Mouse (Mus musculus) embryonic facial prominence, embryonic 12.5 days (tissue): ENCODE measurements around the gene Hcrtr1. TPM values are rescaled to one million over a fixed set of nuclear protein-coding genes. Genes with fewer than 3 reads are reported as not detected.

Source experiments
- ATAC-seq: fragments of 200-750 bp; cut with Nextera tagmentation; 2 replicates; pipeline ENCODE4 v1.8.0; 2017; ENCODE audit not compliant: insufficient number of reproducible peaks, insufficient read depth, low FRiP score, low TSS enrichment
- H3K27ac ChIP-seq: fragments of 300-500 bp; sonication (generic); 2 replicates; pipeline ENCODE4 v1.5.1; 2016; ENCODE audit warnings: mild to moderate bottlenecking
- H3K27me3 ChIP-seq: fragments of 300-500 bp; sonication (generic); 2 replicates; pipeline ENCODE4 v1.6.1; 2016; ENCODE audit warnings: mild to moderate bottlenecking, moderate library complexity
- H3K36me3 ChIP-seq: fragments of 300-500 bp; sonication (generic); 2 replicates; pipeline ENCODE4 v1.6.1; 2016; ENCODE audit warnings: mild to moderate bottlenecking
- H3K4me1 ChIP-seq: fragments of 300-500 bp; sonication (generic); 2 replicates; pipeline ENCODE4 v1.6.1; 2016
- H3K4me2 ChIP-seq: fragments of 300-500 bp; sonication (generic); replicated peaks from 2 replicates; pipeline ENCODE4 v1.6.1; 2016; ENCODE audit warnings: mild to moderate bottlenecking, moderate library complexity
- H3K4me3 ChIP-seq: fragments of 300-500 bp; sonication (generic); 2 replicates; pipeline ENCODE4 v1.5.1; 2016; ENCODE audit warnings: mild to moderate bottlenecking
- H3K9ac ChIP-seq: fragments of 300-500 bp; sonication (generic); 2 replicates; pipeline ENCODE4 v1.6.1; 2016; ENCODE audit warnings: mild to moderate bottlenecking, moderate library complexity
- H3K9me3 ChIP-seq: fragments of 300-500 bp; sonication (generic); 2 replicates; pipeline ENCODE4 v1.6.1; 2016; ENCODE audit warnings: mild to moderate bottlenecking, moderate library complexity
- WGBS: fragments of 180-500 bp; shearing (Covaris S2); methylation state at CpG from one replicate; pipeline ENCODE4 v1.1.7; 2016; 5-methylcytosine and 5-hydroxymethylcytosine counted together
- polyA plus RNA-seq: library from polyadenylated mRNA; unstranded; fragments of >200 nt; fragmentation: Nextera tagmentation; extraction: Ambion mirVana; gene quantifications from 2 replicates; pipeline ENCODE4 v1.2.1, GENCODE M21; 2016

The Hcrtr1 gene
- polyA plus RNA-seq, 1 experiment from 2014 or later, result 0.32 TPM

DNA sequence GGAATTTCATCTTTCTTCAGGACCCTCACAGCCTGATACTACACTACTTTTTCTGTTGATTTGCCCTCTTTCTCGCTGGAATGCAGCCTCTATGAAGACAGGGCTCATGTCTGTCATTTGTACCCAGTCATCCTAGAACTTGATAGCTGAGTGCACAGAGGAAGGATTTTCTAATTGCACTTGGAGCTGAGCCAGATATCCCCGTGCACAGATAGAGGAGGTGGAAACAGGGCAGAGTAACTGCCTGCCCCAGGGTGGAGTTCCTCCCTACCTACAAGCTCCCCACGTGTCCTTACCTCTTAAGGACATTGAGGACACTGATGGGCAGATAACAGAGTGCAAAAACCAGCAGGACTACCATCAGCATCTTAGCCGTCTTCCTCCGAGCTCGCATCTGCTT lies 5.8 kb downstream of the Hcrtr1 start:
- WGBS, result 55% methylated on average over 6 of the region's 6 CpGs
- no peak overlapping the region for H3K9ac ChIP-seq
- no peaks in the 10 kb centered on the region for H3K4me1 ChIP-seq
- H3K36me3 ChIP-seq, result no peaks in the 10 kb centered on the region
- H3K27me3 ChIP-seq, result peaks cover 17% of the 10 kb centered on the region
- H3K4me2 ChIP-seq, result no peak overlapping the region
- H3K27ac ChIP-seq, result no peak overlapping the region
- ATAC-seq, result no peak
- no peaks in the 10 kb centered on the region for H3K9me3 ChIP-seq
- H3K4me3 ChIP-seq, result no peak overlapping the region

DNA sequence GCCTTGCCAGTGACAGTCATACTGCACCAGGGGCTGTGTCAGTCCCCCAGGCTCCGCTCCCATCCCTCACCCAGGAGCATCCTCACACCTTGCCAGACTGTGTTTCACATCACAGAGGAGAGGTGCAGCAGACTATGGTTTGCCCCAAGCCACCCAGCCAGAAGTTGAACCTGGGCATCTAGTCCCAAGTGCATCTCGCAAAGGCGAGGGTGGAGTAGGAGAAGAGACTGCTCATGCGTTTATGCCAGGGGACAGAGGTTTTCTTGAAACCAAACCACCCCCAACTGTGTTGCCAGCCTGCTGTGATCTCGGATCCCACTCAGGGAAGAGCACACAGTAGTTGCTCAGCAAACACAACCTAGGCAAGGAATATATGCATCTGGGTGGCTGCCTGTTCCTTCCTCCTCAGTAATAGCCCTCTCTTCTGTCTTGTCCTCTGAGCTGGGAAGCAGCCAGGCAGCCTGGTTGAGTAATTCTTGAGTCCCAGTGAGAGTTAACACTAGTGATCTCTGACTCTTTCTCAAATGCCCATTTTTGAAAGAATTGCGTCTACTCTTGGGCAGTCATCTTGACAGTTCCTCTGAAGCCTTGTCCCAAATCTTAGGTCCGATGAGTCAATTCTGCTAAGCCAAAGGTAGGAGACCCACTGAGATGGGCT lies 7.6 kb downstream of the Hcrtr1 start:
- H3K4me3 ChIP-seq, result no peak overlapping the region
- ATAC-seq, result no peak
- no peaks in the 10 kb centered on the region for H3K27me3 ChIP-seq
- no peak overlapping the region for H3K9ac ChIP-seq
- no peaks in the 10 kb centered on the region for H3K4me1 ChIP-seq
- H3K27ac ChIP-seq, result no peak overlapping the region
- peaks cover 17% of the 10 kb centered on the region for H3K36me3 ChIP-seq
- no peak overlapping the region for H3K4me2 ChIP-seq
- 90% methylated on average over 7 of the region's 7 CpGs for WGBS
- no peaks in the 10 kb centered on the region for H3K9me3 ChIP-seq

DNA sequence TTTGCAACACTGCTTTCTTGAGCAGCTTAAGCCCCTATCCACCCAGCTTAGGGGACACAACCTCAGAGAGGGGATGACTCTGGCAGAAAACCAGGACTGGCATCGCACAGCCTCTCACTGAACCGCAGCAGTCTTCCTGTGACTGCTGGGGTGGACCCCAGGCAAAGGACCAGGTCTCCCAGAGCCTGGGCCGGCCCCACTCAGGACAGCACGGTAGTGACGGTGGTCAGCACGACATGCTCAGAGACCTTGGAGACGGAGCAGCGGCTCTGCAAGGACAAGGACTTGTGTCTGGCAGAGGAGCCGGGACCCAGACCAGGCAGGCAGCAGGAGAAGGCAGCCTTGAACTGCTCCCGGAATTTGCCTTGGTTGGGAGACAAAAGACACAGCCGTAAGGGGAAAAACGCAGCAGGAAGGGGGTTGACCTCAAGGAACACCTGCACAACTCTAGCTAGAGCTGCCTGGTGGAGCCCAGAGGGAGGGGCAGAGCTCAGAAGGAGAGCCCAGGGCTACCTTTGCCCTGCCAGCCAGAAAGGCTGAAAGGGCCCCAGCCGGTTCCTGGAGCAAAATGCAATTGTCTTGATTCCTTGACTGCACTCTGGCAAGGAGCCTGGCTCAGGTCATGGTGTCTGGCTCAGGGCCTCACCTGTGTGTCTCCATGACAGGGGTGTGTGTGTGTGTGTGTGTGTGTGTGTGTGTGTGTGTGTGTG lies 8.4 kb downstream of the Hcrtr1 start:
- H3K4me2 ChIP-seq, result no peak overlapping the region
- H3K4me1 ChIP-seq, result no peaks in the 10 kb centered on the region
- no peaks in the 10 kb centered on the region for H3K27me3 ChIP-seq
- H3K9ac ChIP-seq, result no peak overlapping the region
- no peak for ATAC-seq
- peaks cover 25% of the 10 kb centered on the region for H3K36me3 ChIP-seq
- no peak overlapping the region for H3K27ac ChIP-seq
- 48% methylated on average over 13 of the region's 13 CpGs for WGBS
- no peaks in the 10 kb centered on the region for H3K9me3 ChIP-seq
- no peak overlapping the region for H3K4me3 ChIP-seq

DNA sequence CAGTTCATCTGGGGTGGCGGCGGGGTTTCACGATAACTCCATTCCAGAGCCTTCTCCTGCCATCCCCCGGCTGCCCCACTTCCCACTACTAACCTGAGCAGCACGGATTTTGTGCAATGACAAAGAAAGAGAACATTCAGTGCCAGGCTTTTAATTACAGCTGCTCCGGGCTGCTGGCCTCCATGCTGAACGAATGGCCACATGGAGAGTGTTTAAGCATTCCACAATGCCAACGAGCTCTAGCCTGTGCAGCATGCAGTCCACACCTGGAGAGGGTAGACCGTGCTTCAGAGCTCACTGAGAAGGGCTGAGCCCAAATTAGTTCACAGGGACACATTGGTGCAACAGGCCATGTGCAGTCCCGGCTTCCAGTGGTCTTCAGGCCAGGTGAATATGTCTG lies 9.1 kb downstream of the Hcrtr1 start:
- H3K4me1 ChIP-seq, result no peaks in the 10 kb centered on the region
- no peak overlapping the region for H3K27ac ChIP-seq
- ATAC-seq, result no peak
- H3K36me3 ChIP-seq, result peaks cover 32% of the 10 kb centered on the region
- H3K9ac ChIP-seq, result no peak overlapping the region
- no peak overlapping the region for H3K4me2 ChIP-seq
- H3K27me3 ChIP-seq, result no peaks in the 10 kb centered on the region
- no peaks in the 10 kb centered on the region for H3K9me3 ChIP-seq
- H3K4me3 ChIP-seq, result no peak overlapping the region
- 74% methylated on average over 10 of the region's 10 CpGs for WGBS

DNA sequence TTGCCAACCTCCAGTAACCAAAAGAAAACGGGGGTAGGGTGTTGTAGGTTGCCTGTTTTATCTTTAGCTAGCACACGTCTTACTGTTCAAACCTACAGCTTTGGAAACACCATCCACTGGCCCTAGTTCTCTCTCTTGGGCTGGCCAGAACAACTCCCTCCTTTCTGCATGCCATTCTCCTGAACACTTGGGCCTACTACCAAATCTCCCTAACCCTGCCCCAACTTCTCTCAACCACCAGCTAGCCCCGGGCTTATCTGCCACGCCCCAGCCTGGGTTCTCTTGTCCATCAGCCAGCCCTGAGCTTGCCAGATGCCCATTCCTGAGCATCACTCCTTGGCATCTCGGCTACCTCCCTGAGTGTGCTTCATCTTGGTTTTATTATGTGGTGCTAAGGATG lies 10.3 kb downstream of the Hcrtr1 start:
- Histone ChIP-seq H3K27ac (no peak overlapping the region), H3K4me2 (no peak overlapping the region), H3K36me3 (peaks cover 43% of the 10 kb centered on the region), H3K27me3 (no peaks in the 10 kb centered on the region), H3K9me3 (no peaks in the 10 kb centered on the region), H3K4me1 (no peaks in the 10 kb centered on the region), H3K9ac (no peak overlapping the region), H3K4me3 (no peak overlapping the region)
- 78% methylated on average over 5 of the region's 5 CpGs for WGBS
- ATAC-seq, result no peak

DNA sequence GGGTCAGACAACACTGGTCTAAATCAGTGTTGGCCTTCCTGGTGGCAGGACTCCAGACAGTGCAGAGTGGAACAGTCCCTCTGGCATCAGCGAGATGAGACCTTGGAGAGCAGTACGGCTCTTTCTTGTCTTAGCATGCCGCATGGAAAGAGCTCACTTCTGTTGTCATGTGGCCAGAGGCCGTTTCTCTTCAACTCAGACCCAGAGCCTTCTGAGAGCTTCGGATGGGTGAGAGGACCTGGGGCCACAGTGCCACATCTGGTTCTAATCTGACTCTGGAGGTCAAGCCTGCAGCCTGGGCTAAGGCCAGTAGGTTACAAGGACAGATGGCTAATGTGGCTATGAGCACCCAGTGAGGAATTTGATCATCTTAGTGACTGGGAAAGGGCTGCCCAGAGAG lies 13.2 kb downstream of the Hcrtr1 start:
- Histone ChIP-seq H3K36me3 (peaks cover 71% of the 10 kb centered on the region), H3K9ac (no peak overlapping the region), H3K27me3 (no peaks in the 10 kb centered on the region), H3K9me3 (no peaks in the 10 kb centered on the region), H3K4me2 (no peak overlapping the region), H3K27ac (no peak overlapping the region), H3K4me3 (no peak overlapping the region), H3K4me1 (peaks cover 10% of the 10 kb centered on the region; the same call in 1 of the 2 replicates)
- no peak for ATAC-seq
- 26% methylated on average over 5 of the region's 5 CpGs for WGBS

DNA sequence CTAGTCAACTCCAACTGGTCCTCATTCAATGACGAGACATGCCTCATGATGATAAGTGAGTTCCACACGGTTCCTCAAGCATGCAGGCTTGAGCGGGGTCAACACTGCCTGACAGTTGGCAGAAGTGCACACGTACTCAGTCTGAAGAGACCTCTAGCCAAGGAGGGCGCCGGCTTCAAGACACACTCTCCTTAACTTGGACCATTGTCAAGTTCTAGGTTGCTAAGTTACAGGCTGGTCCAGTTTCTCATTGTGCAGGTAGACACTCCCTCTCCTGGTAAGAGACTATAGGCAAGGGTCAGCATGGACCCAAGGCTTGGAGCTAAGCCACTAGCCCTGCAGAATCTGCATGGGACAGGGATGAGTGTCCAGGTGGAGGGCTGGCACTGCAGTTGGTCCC lies 14.0 kb downstream of the Hcrtr1 start:
- no peak overlapping the region for H3K4me3 ChIP-seq
- H3K27ac ChIP-seq, result no peak overlapping the region
- H3K36me3 ChIP-seq, result peaks cover 72% of the 10 kb centered on the region
- no peaks in the 10 kb centered on the region for H3K9me3 ChIP-seq
- H3K4me1 ChIP-seq, result peaks cover 10% of the 10 kb centered on the region; the same call in 1 of the 2 replicates
- no peak overlapping the region for H3K4me2 ChIP-seq
- no peak overlapping the region for H3K9ac ChIP-seq
- ATAC-seq, result no peak
- WGBS, result 93% methylated on average over 6 of the region's 6 CpGs
- H3K27me3 ChIP-seq, result no peaks in the 10 kb centered on the region

DNA sequence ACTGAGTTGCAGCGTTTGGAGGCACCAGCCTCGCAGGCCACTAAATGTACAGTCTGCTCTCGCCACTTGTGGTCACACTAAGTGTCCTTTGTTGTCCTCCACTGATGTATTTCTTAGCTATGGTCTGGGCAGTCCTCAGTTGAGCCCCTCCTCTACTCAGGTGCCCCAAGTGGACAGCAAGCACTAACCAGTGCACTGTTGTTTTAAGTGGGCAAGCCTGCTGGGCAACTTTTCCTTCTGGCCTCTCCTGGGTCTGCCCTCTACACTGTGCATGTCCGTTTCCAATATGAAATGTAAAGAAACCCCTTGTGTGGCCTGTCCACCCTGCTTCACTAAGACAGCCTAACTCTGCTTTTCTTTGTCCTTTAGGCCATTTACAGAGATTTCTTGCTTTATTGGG lies 15.0 kb downstream of the Hcrtr1 start:
- H3K9me3 ChIP-seq, result no peaks in the 10 kb centered on the region
- H3K27ac ChIP-seq, result no peak overlapping the region
- no peaks in the 10 kb centered on the region for H3K27me3 ChIP-seq
- H3K4me3 ChIP-seq, result no peak overlapping the region
- 85% methylated on average over 4 of the region's 4 CpGs for WGBS
- no peak overlapping the region for H3K4me2 ChIP-seq
- no peak for ATAC-seq
- H3K36me3 ChIP-seq, result peaks cover 72% of the 10 kb centered on the region
- peaks cover 10% of the 10 kb centered on the region; the same call in 1 of the 2 replicates for H3K4me1 ChIP-seq
- no peak overlapping the region for H3K9ac ChIP-seq

DNA sequence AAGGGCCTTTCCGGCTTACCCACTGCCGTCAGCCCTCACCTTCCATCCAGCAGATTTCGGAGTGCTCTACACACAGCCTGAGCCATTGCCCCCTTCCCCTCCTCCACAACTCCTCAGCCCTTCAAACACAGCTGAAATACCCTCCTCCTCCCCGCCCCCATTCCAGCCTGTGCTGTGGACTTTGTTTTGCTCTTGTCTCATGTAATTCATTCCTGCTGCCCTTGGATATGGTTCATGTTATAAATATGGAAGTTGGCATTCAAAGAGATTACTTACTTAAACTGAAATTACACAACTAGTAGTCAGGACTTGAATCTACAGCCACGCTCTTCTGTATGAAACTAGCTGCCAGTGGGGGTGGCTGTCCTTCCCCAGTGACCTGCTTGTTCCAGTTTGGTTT lies 16.1 kb downstream of the Hcrtr1 start:
- H3K4me1 ChIP-seq, result peaks cover 10% of the 10 kb centered on the region; the same call in 1 of the 2 replicates
- ATAC-seq, result no peak
- no peak overlapping the region for H3K4me2 ChIP-seq
- no peaks in the 10 kb centered on the region for H3K27me3 ChIP-seq
- H3K27ac ChIP-seq, result no peak overlapping the region
- H3K9me3 ChIP-seq, result no peaks in the 10 kb centered on the region
- WGBS, result 74% methylated on average over 5 of the region's 5 CpGs
- H3K4me3 ChIP-seq, result no peak overlapping the region
- H3K9ac ChIP-seq, result no peak overlapping the region
- H3K36me3 ChIP-seq, result peaks cover 69% of the 10 kb centered on the region

DNA sequence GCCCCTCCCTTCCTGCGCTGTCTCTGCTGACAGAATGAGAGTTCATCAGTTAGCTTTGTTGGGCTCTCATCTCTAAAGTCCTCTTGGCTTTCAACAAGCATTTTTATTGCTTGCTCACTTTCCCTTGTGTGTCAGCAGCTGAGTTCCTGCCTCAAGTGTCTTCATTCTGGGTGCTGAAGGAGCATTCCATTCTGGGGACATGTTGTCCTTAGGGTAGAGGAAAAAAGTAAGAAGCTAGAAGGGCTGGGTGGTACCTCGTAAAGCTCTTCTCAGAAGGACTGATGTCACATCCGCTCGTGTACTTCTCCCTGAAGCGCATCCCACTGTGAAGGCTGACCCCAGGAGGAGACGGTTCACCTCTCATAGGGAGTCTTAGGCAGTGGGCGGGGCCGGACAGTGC lies 17.6 kb downstream of the Hcrtr1 start:
- WGBS, result 69% methylated on average over 8 of the region's 8 CpGs
- no peak overlapping the region for H3K9ac ChIP-seq
- no peak for ATAC-seq
- H3K9me3 ChIP-seq, result no peaks in the 10 kb centered on the region
- H3K4me2 ChIP-seq, result no peak overlapping the region
- H3K4me3 ChIP-seq, result no peak overlapping the region
- H3K27ac ChIP-seq, result no peak overlapping the region
- H3K27me3 ChIP-seq, result no peaks in the 10 kb centered on the region
- H3K36me3 ChIP-seq, result peaks cover 55% of the 10 kb centered on the region
- H3K4me1 ChIP-seq, result peaks cover 10% of the 10 kb centered on the region; the same call in 1 of the 2 replicates

DNA sequence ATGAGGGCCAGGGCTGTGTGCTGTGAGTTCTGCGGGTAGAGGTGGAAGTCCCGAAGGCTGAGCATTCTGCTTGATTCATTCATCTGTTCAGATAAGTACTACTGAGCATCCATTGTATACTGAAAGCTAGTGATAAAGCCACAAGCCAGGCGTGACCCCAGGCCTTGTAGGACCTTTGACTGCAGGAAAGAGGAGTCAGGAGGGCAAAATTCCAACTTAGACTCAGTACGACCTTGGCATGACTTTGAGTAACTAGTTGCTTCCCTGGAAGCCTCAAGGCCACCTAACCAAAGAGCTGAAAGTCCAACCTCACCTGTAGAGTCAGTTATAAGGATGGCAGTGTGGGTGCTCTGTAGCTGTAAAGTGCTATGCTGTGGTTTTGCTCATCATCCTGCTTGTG lies 18.4 kb downstream of the Hcrtr1 start:
- peaks cover 47% of the 10 kb centered on the region for H3K36me3 ChIP-seq
- no peak overlapping the region for H3K27ac ChIP-seq
- H3K4me2 ChIP-seq, result no peak overlapping the region
- H3K4me3 ChIP-seq, result no peak overlapping the region
- H3K9me3 ChIP-seq, result no peaks in the 10 kb centered on the region
- peaks cover 10% of the 10 kb centered on the region; the same call in 1 of the 2 replicates for H3K4me1 ChIP-seq
- 74% methylated on average over 4 of the region's 4 CpGs for WGBS
- ATAC-seq, result no peak
- H3K27me3 ChIP-seq, result no peaks in the 10 kb centered on the region
- H3K9ac ChIP-seq, result no peak overlapping the region

DNA sequence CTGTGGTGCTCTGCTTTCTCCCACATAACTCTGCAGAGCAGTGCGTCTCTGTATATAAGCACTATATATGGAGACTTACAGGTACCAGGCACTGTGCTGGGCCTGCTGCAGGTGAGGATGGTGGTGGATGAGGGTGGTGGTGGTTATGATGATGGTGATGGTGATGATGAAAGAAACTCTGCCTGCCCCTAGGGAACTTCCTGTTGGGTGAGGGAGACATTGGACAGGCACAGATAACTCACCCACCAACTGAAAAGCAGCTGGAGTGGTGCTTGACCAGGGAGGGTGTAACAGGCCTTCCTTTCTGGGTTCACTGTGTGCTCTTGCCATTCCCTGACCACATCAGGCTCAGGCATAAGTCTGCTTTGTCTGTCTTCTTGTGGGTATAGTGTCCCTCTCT lies 26.4 kb downstream of the Hcrtr1 start:
- H3K9me3 ChIP-seq, result no peaks in the 10 kb centered on the region
- H3K4me3 ChIP-seq, result no peak overlapping the region
- H3K4me2 ChIP-seq, result no peak overlapping the region
- WGBS, result 97% methylated on average over 1 of the region's 1 CpGs
- H3K9ac ChIP-seq, result no peak overlapping the region
- ATAC-seq, result no peak
- H3K4me1 ChIP-seq, result peaks cover 8% of the 10 kb centered on the region
- no peak overlapping the region for H3K27ac ChIP-seq
- H3K36me3 ChIP-seq, result no peaks in the 10 kb centered on the region; the same call in 1 of the 2 replicates
- H3K27me3 ChIP-seq, result no peaks in the 10 kb centered on the region
